Mouse (Mus musculus) CH12.LX (cell line): ENCODE data around the gene Macrod2. TPM values are rescaled to one million over a fixed set of nuclear protein-coding genes. Genes with fewer than 3 reads are reported as not detected.

ENCODE experiments used
- DNase-seq: peaks from one replicate; pipeline ENCODE4 v3.0.0-alpha.2; 2013; ENCODE audit errors: extremely low read depth
- H3K27ac ChIP-seq: 2 replicates; pipeline ENCODE4 v1.5.1; 2012; ENCODE audit warnings: low read depth, mild to moderate bottlenecking, control low read depth, moderate library complexity; ENCODE audit not compliant: insufficient read depth
- H3K27me3 ChIP-seq: replicated peaks from 2 replicates; pipeline ENCODE3; 2012; ENCODE audit warnings: inconsistent platforms
- H3K36me3 ChIP-seq, 2 experiments: replicated peaks in 1 of 2; 2 replicates each; pipeline versions ENCODE3 to v1.6.1; 2012; ENCODE audit warnings: inconsistent platforms in 1 of 2, low read length in 1 of 2, mild to moderate bottlenecking in 1 of 2, mixed read lengths in 1 of 2, moderate library complexity in 1 of 2; ENCODE audit not compliant: control insufficient read depth in 1 of 2, insufficient read depth in 1 of 2
- H3K4me1 ChIP-seq, 2 experiments: 2 replicates each; pipeline ENCODE4 v1.6.1; 2012; ENCODE audit warnings: inconsistent platforms in 1 of 2, moderate library complexity in 1 of 2; ENCODE audit not compliant: insufficient read depth in 2 of 2, control insufficient read depth in 1 of 2
- H3K4me2 ChIP-seq: 2 replicates; pipeline ENCODE4 v1.6.1; 2012; ENCODE audit warnings: low read depth, mild to moderate bottlenecking, control low read depth; ENCODE audit not compliant: poor library complexity, insufficient read depth, severe bottlenecking
- H3K4me3 ChIP-seq, 3 experiments: fragments of 150-350 bp in 1 of 3; sonication (generic) in 1 of 3; replicated peaks in 1 of 3; 2 replicates each; pipeline versions ENCODE3 to v1.5.1; 2011 to 2012; ENCODE audit warnings: low read depth in 2 of 3, low read length in 2 of 3, mild to moderate bottlenecking in 2 of 3, moderate library complexity in 2 of 3, control low read depth in 1 of 3, improper control_type of control experiment in 1 of 3, inconsistent platforms in 1 of 3, mixed read lengths in 1 of 3; ENCODE audit not compliant: poor library complexity in 1 of 3
- H3K79me2 ChIP-seq: replicated peaks from 2 replicates; pipeline ENCODE4 v1.6.1; 2012; ENCODE audit warnings: mild to moderate bottlenecking, moderate library complexity; ENCODE audit not compliant: control insufficient read depth, poor library complexity, insufficient read depth, severe bottlenecking; ENCODE audit errors: extremely low read depth
- H3K9ac ChIP-seq: 2 replicates; pipeline ENCODE4 v1.6.1; 2012; ENCODE audit warnings: low read depth, mild to moderate bottlenecking, control low read depth, moderate library complexity; ENCODE audit not compliant: insufficient read depth
- H3K9me3 ChIP-seq: replicated peaks from 2 replicates; pipeline ENCODE3; 2012; ENCODE audit warnings: low read length, inconsistent platforms, mixed read lengths
- BHLHE40 ChIP-seq: IDR thresholded peaks from 2 replicates; pipeline ENCODE4 v1.6.1; 2011; ENCODE audit warnings: mild to moderate bottlenecking, low read depth, low read length, improper control_type of control experiment
- CHD1 ChIP-seq: IDR thresholded peaks from 2 replicates; pipeline ENCODE4 v1.6.1; 2012; ENCODE audit warnings: low read depth, low read length, improper control_type of control experiment, inconsistent platforms
- CHD2 ChIP-seq: IDR thresholded peaks from 2 replicates; pipeline ENCODE4 v1.6.1; 2011; ENCODE audit warnings: low read length, improper control_type of control experiment
- CTCF ChIP-seq, 2 experiments: IDR thresholded peaks in 1 of 2; conservative IDR thresholded peaks in 1 of 2; 2 replicates each; pipeline ENCODE4 v1.5.1; 2011 to 2012; ENCODE audit warnings: low read depth in 2 of 2, low read length in 2 of 2, improper control_type of control experiment in 1 of 2, inconsistent platforms in 1 of 2, mild to moderate bottlenecking in 1 of 2, moderate library complexity in 1 of 2
- ELF1 ChIP-seq: IDR thresholded peaks from 2 replicates; pipeline ENCODE4 v1.6.1; 2014; ENCODE audit warnings: low read depth, mild to moderate bottlenecking, inconsistent platforms, low read length, improper control_type of control experiment
- ETS1 ChIP-seq: conservative IDR thresholded peaks from 2 replicates; pipeline ENCODE4 v1.6.1; 2012; ENCODE audit warnings: low read depth, mild to moderate bottlenecking, inconsistent platforms, low read length, improper control_type of control experiment, moderate library complexity
- IRF4 ChIP-seq: IDR thresholded peaks from 2 replicates; pipeline ENCODE4 v1.6.1; 2014; ENCODE audit warnings: low read depth, mild to moderate bottlenecking, inconsistent platforms, low read length, improper control_type of control experiment
- KAT2A ChIP-seq: IDR thresholded peaks from 2 replicates; pipeline ENCODE4 v1.6.1; 2012; ENCODE audit warnings: low read length, improper control_type of control experiment, inconsistent platforms; ENCODE audit not compliant: insufficient replicate concordance
- MAFK ChIP-seq: IDR thresholded peaks from 2 replicates; pipeline ENCODE4 v1.6.1; 2011; ENCODE audit warnings: low read length, improper control_type of control experiment; ENCODE audit not compliant: insufficient replicate concordance
- MAX ChIP-seq: IDR thresholded peaks from 2 replicates; pipeline ENCODE4 v1.6.1; 2011; ENCODE audit warnings: low read length, improper control_type of control experiment
- MYC ChIP-seq: IDR thresholded peaks from 2 replicates; pipeline ENCODE4 v1.6.1; 2011; ENCODE audit warnings: low read depth, mild to moderate bottlenecking, improper control_type of control experiment, low read length
- NELFE ChIP-seq: IDR thresholded peaks from 2 replicates; pipeline ENCODE4 v1.6.1; 2011; ENCODE audit warnings: low read depth, low read length, improper control_type of control experiment
- PAX5 ChIP-seq: IDR thresholded peaks from 2 replicates; pipeline ENCODE4 v1.6.1; 2012; ENCODE audit warnings: low read length, inconsistent platforms, mixed read lengths
- POLR2AphosphoS2 ChIP-seq: IDR thresholded peaks from 2 replicates; pipeline ENCODE4 v1.6.1; 2011; ENCODE audit warnings: low read depth, low read length, improper control_type of control experiment
- RAD21 ChIP-seq: IDR thresholded peaks from 2 replicates; pipeline ENCODE4 v1.6.1; 2011; ENCODE audit warnings: low read depth, mild to moderate bottlenecking, low read length, improper control_type of control experiment, moderate library complexity
- RCOR1 ChIP-seq: conservative IDR thresholded peaks from 2 replicates; pipeline ENCODE4 v1.6.1; 2012; ENCODE audit warnings: low read depth, mild to moderate bottlenecking, inconsistent platforms, low read length, improper control_type of control experiment
- SMC3 ChIP-seq: IDR thresholded peaks from 2 replicates; pipeline ENCODE4 v1.6.1; 2011; ENCODE audit warnings: low read depth, low read length, improper control_type of control experiment
- TBP ChIP-seq: conservative IDR thresholded peaks from 2 replicates; pipeline ENCODE4 v1.6.1; 2011; ENCODE audit warnings: low read depth, low read length, improper control_type of control experiment
- TCF12 ChIP-seq: IDR thresholded peaks from 2 replicates; pipeline ENCODE4 v1.6.1; 2014; ENCODE audit warnings: low read depth, mild to moderate bottlenecking, inconsistent platforms, low read length, improper control_type of control experiment
- USF1 ChIP-seq: IDR thresholded peaks from 2 replicates; pipeline ENCODE4 v1.6.1; 2014; ENCODE audit warnings: low read depth, mild to moderate bottlenecking, inconsistent platforms, low read length, improper control_type of control experiment
- USF2 ChIP-seq: conservative IDR thresholded peaks from 2 replicates; pipeline ENCODE4 v1.6.1; 2011; ENCODE audit warnings: low read depth, low read length, improper control_type of control experiment
- ZMIZ1 ChIP-seq: IDR thresholded peaks from 2 replicates; pipeline ENCODE4 v1.6.1; 2012; ENCODE audit warnings: low read depth, mild to moderate bottlenecking, inconsistent platforms, low read length, improper control_type of control experiment
- ZNF384 ChIP-seq: IDR thresholded peaks from 2 replicates; pipeline ENCODE4 v1.6.1; 2012; ENCODE audit warnings: low read depth, low read length, improper control_type of control experiment, inconsistent platforms
- dilution Hi-C: fragments of 300-500 bp; cut with MboI; formaldehyde crosslinking; loops from 2 replicates; pipeline ENCODE4 v1.14.3; 2020; ENCODE audit warnings: low sequenced_read_pairs; ENCODE audit not compliant: extremely low pct_unique_long_range_greater_than_20kb, extremely low pct_ligation_motif_present
- in situ Hi-C: fragments of 300-500 bp; cut with MboI; formaldehyde crosslinking; loops from 3 replicates; pipeline ENCODE4 v1.14.3; 2019; ENCODE audit warnings: low sequenced_read_pairs, low pct_ligation_motif_present, low pct_unique_long_range_greater_than_20kb, mixed read lengths
- polyA plus RNA-seq: library from polyadenylated mRNA; unstranded; fragments of >175 nt; gene quantifications from 2 replicates; pipeline ENCODE4 v1.2.1, GENCODE M21; 2012; ENCODE audit warnings: low read depth; ENCODE audit not compliant: insufficient read length
- total RNA-seq, 2 experiments: library from RNA; depleted of rRNA; stranded (reverse); fragments of 300-350 nt in 1 of 2; fragments of >200 nt in 1 of 2; gene quantifications; 2 replicates each; pipeline ENCODE4 v1.2.3; 2012 to 2014

Macrod2 gene
- total and polyA plus RNA-seq, 3 experiments = not detected

- Histone ChIP-seq H3K9me3 (peaks cover 40% of the 10 kb centered on the region), H3K27ac (no peak overlapping the region), H3K4me3 (no peak overlapping the region), H3K79me2 (no peaks in the 10 kb centered on the region), H3K36me3 (no peaks in the 10 kb centered on the region), H3K27me3 (no peaks in the 10 kb centered on the region), H3K9ac (no peak overlapping the region), H3K4me2 (no peak overlapping the region), H3K4me1 (no peaks in the 10 kb centered on the region)
- dilution Hi-C loops (no loop called here), in situ Hi-C loops (no loop called here)
- TF ChIP-seq TBP = no peak
- no peak for TF ChIP-seq NELFE
- no peak for TF ChIP-seq MAX
- TF ChIP-seq TCF12 = no peak
- no peak for DNase-seq
Measured at GRCm38 (mm10) chr2:141123875-141124274, 728.8 kb downstream of the Macrod2 start.

GRCm38 (mm10) chr2:141125638-141126037 lies 730.5 kb downstream of the Macrod2 start:
- Histone ChIP-seq H3K79me2 (no peaks in the 10 kb centered on the region), H3K27ac (no peak overlapping the region), H3K27me3 (no peaks in the 10 kb centered on the region), H3K4me1 (no peaks in the 10 kb centered on the region), H3K4me2 (no peak overlapping the region), H3K4me3 (no peak overlapping the region), H3K9me3 (peaks cover 30% of the 10 kb centered on the region), H3K9ac (no peak overlapping the region), H3K36me3 (no peaks in the 10 kb centered on the region)
- TF ChIP-seq PAX5 = no peak
- no peak for TF ChIP-seq ETS1
- no peak for TF ChIP-seq RCOR1
- no peak for TF ChIP-seq POLR2AphosphoS2
- TF ChIP-seq ZMIZ1 = no peak
- no peak for TF ChIP-seq TBP
- TF ChIP-seq SMC3 = no peak
- no peak for TF ChIP-seq MYC
- no peak for TF ChIP-seq USF2
- no peak for TF ChIP-seq CTCF (conservative IDR thresholded peaks at IDR 0.05 in 1 of 2, IDR thresholded peaks at IDR 0.05 in 1 of 2; ENCODE audit: low read depth in 2 of 2, low read length in 2 of 2)
- no peak for TF ChIP-seq CHD2
- TF ChIP-seq ELF1 = no peak
- TF ChIP-seq BHLHE40 = no peak
- no peak for TF ChIP-seq KAT2A
- no peak for TF ChIP-seq MAFK
- TF ChIP-seq RAD21 = no peak
- TF ChIP-seq IRF4 = no peak
- no peak for TF ChIP-seq USF1
- TF ChIP-seq CHD1 = no peak
- no peak for TF ChIP-seq ZNF384
- dilution Hi-C loops (no loop called here), in situ Hi-C loops (no loop called here)
- DNase-seq = no peak
